Mouse (Mus musculus) forebrain, postnatal 0 days (tissue): ENCODE results near the gene Uhmk1. TPM values are rescaled to one million over a fixed set of nuclear protein-coding genes. Genes with fewer than 3 reads are reported as not detected.
A peak's percentile ranks its signal among the peaks of the same experiment; 100 is the strongest.

Experiments used
- ATAC-seq: fragments of 200-750 bp; cut with Nextera tagmentation; 2 replicates; pipeline ENCODE4 v1.8.0; 2017; ENCODE audit warnings: mild to moderate bottlenecking, moderate library complexity
- DNase-seq: peaks from one replicate; pipeline ENCODE4 v3.0.0-alpha.2; 2015
- H3K27ac ChIP-seq: fragments of 300-500 bp; sonication (generic); 2 replicates; pipeline ENCODE4 v1.5.1; 2014; ENCODE audit warnings: low read depth, mild to moderate bottlenecking, antibody characterized with exemption, low read length, moderate library complexity, mixed read lengths
- H3K27me3 ChIP-seq: fragments of 300-500 bp; sonication (generic); 2 replicates; pipeline ENCODE4 v1.6.1; 2014; ENCODE audit warnings: mild to moderate bottlenecking, low read length, mixed read lengths; ENCODE audit not compliant: insufficient read depth
- H3K36me3 ChIP-seq: fragments of 300-500 bp; sonication (generic); 2 replicates; pipeline ENCODE4 v1.6.1; 2014; ENCODE audit warnings: mild to moderate bottlenecking, moderate library complexity; ENCODE audit not compliant: insufficient read depth
- H3K4me1 ChIP-seq: fragments of 300-500 bp; sonication (generic); 2 replicates; pipeline ENCODE4 v1.6.1; 2014; ENCODE audit warnings: antibody characterized with exemption; ENCODE audit not compliant: insufficient read depth
- H3K4me2 ChIP-seq: fragments of 300-500 bp; sonication (generic); 2 replicates; pipeline ENCODE4 v1.6.1; 2014; ENCODE audit warnings: low read depth, mild to moderate bottlenecking, moderate library complexity
- H3K4me3 ChIP-seq: fragments of 300-500 bp; sonication (generic); 2 replicates; pipeline ENCODE4 v1.5.1; 2014; ENCODE audit warnings: low read depth, low read length, mixed read lengths
- H3K9ac ChIP-seq: fragments of 300-500 bp; sonication (generic); 2 replicates; pipeline ENCODE4 v1.6.1; 2014; ENCODE audit warnings: mild to moderate bottlenecking
- H3K9me3 ChIP-seq: fragments of 300-500 bp; sonication (generic); 2 replicates; pipeline ENCODE4 v1.6.1; 2016; ENCODE audit warnings: low read length
- CTCF ChIP-seq: sonication (generic); IDR thresholded peaks from 2 replicates; pipeline ENCODE4 v1.5.1; 2016; ENCODE audit warnings: antibody characterized with exemption, control low read depth, low read depth
- WGBS: fragments of 180-500 bp; shearing (Covaris S2); extraction: QIAGEN DNeasy Blood & Tissue Kit; methylation state at CpG from one replicate; pipeline ENCODE4 v1.1.7; 2014; 5-methylcytosine and 5-hydroxymethylcytosine counted together
- polyA plus RNA-seq: library from polyadenylated mRNA; unstranded; fragments of >200 nt; fragmentation: Nextera tagmentation; extraction: Ambion mirVana; gene quantifications from 2 replicates; pipeline ENCODE4 v1.2.1, GENCODE M21; 2015
- total RNA-seq: library from RNA; depleted of rRNA; stranded (reverse); fragments of >200 nt; gene quantifications from 2 replicates; pipeline ENCODE4 v1.2.3, GENCODE M21; 2014

The Uhmk1 gene
- total and polyA plus RNA-seq, 2 experiments from 2014 or later = 6.8 to 44.1 TPM

GRCm38 (mm10) chr1:170163398-170163943, 51.7 kb downstream of the Uhmk1 start:
- TF ChIP-seq CTCF = no peak
- no peaks in the 10 kb centered on the region for H3K4me1 ChIP-seq
- no peaks in the 10 kb centered on the region for H3K9me3 ChIP-seq
- no peak overlapping the region for H3K4me3 ChIP-seq
- H3K9ac ChIP-seq = no peak overlapping the region
- no peaks in the 10 kb centered on the region for H3K27me3 ChIP-seq
- H3K36me3 ChIP-seq = peaks cover 18% of the 10 kb centered on the region
- DNase-seq (no peak), ATAC-seq (no peak)
- 80% methylated on average over 3 of the region's 3 CpGs for WGBS
- H3K4me2 ChIP-seq = no peak overlapping the region
- H3K27ac ChIP-seq = no peak overlapping the region

GRCm38 (mm10) chr1:170161852-170162251, 53.3 kb downstream of the Uhmk1 start:
- DNase-seq (no peak), ATAC-seq (no peak)
- Histone ChIP-seq H3K4me1 (no peaks in the 10 kb centered on the region), H3K36me3 (peaks cover 27% of the 10 kb centered on the region), H3K4me3 (no peak overlapping the region), H3K27me3 (no peaks in the 10 kb centered on the region), H3K9me3 (no peaks in the 10 kb centered on the region), H3K9ac (no peak overlapping the region), H3K27ac (no peak overlapping the region), H3K4me2 (no peak overlapping the region)
- no peak for TF ChIP-seq CTCF
- WGBS = 86% methylated on average over 6 of the region's 6 CpGs

DNA sequence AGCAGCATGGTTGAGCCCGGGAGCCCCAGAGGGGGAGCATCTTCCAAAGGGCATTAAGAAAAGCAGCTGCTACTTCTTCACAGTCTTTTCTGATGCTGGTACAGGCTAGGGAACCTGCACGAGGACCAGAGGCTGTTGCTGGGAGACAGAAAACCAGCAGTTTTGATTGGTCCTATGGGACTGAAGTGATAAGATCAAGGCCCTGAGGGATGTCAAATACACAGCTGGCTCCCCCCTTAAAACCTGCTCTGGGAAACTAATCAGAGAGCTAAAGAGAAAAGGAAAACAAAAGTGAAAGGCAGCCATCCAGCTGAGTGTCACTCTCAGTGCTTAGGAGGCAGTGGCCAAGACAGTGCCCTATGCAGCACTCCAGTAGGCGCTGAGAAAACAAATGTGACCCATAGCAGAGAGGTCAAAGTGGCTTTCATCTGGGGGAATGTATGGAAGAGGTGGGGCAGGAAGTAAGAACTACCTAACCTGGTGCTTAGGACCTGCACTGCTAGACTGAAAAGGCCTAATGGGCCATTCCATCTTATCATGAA, 54.7 kb downstream of the Uhmk1 start:
- H3K27ac ChIP-seq = no peak overlapping the region
- ATAC-seq = no peak
- no peak overlapping the region for H3K4me3 ChIP-seq
- no peak for DNase-seq
- H3K9me3 ChIP-seq = no peaks in the 10 kb centered on the region
- H3K4me1 ChIP-seq = no peaks in the 10 kb centered on the region
- H3K27me3 ChIP-seq = no peaks in the 10 kb centered on the region
- WGBS = 59% methylated on average over 3 of the region's 3 CpGs
- H3K4me2 ChIP-seq = no peak overlapping the region
- peaks cover 16% of the 10 kb centered on the region for H3K36me3 ChIP-seq
- no peak overlapping the region for H3K9ac ChIP-seq
- TF ChIP-seq CTCF = no peak

- no peak overlapping the region for H3K9ac ChIP-seq
- H3K36me3 ChIP-seq = peaks cover 16% of the 10 kb centered on the region
- no peaks in the 10 kb centered on the region for H3K27me3 ChIP-seq
- WGBS = 87% methylated on average over 2 of the region's 2 CpGs
- no peak overlapping the region for H3K4me3 ChIP-seq
- H3K9me3 ChIP-seq = no peaks in the 10 kb centered on the region
- H3K27ac ChIP-seq = no peak overlapping the region
- no peak for ATAC-seq
- peak; percentile 28; the same call in 1 of the 2 replicates for TF ChIP-seq CTCF
- H3K4me1 ChIP-seq = no peaks in the 10 kb centered on the region
- DNase-seq = no peak
- no peak overlapping the region for H3K4me2 ChIP-seq
Measured at GRCm38 (mm10) chr1:170159707-170160106, 55.5 kb downstream of the Uhmk1 start.

DNA sequence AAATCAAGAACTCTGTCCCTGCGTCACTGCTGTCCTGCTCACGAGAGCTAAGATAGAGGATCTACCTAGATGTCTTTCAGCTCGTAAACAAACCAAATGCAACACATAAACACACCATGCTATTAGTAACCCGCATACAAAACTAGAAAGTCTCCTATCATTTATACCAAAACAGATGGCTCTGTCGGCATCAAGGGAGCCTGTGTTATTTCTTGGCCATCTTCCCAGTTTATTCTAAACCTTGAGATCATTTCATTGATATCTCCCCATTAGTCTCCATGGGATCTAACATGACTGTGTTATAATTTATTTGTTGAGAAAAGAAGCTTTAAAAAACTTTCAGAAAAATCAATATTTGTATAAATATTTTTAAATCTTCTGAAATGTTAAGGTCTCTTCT, 59.4 kb downstream of the Uhmk1 start:
- H3K9ac ChIP-seq = no peak overlapping the region
- peaks cover 12% of the 10 kb centered on the region; the same call in 1 of the 2 replicates for H3K36me3 ChIP-seq
- no peak overlapping the region for H3K27ac ChIP-seq
- DNase-seq (no peak), ATAC-seq (no peak)
- H3K4me2 ChIP-seq = no peak overlapping the region
- H3K9me3 ChIP-seq = no peaks in the 10 kb centered on the region
- no peak for TF ChIP-seq CTCF
- no peak overlapping the region for H3K4me3 ChIP-seq
- WGBS = 49% methylated on average over 5 of the region's 5 CpGs
- H3K27me3 ChIP-seq = no peaks in the 10 kb centered on the region
- no peaks in the 10 kb centered on the region for H3K4me1 ChIP-seq

DNA sequence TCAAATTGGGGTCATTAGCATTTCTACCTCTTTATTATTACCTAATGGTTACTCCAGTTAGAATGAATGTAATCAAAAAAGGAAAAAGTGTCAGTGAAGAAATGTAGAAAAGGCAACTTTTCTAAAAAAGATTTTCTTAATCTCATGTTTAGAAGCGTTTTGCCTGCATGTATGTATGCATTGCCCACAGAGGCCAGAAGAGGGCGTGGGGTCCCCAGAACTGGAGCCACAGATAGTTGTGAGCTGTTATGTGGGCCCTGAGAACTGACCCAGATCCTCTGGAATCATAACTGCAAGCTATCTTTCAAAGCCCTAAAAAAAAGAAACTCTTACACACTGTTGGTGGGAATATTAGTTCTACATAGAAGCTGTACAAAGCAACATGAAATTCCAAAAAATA, 59.9 kb downstream of the Uhmk1 start:
- Histone ChIP-seq H3K36me3 (peaks cover 9% of the 10 kb centered on the region; the same call in 1 of the 2 replicates), H3K9ac (no peak overlapping the region), H3K9me3 (no peaks in the 10 kb centered on the region), H3K4me3 (no peak overlapping the region), H3K27ac (no peak overlapping the region), H3K4me2 (no peak overlapping the region), H3K4me1 (no peaks in the 10 kb centered on the region), H3K27me3 (no peaks in the 10 kb centered on the region)
- ATAC-seq (no peak), DNase-seq (no peak)
- 0 out of 2 replicates have a peak, but pooled peaks have one; percentile 22 for TF ChIP-seq CTCF
- 72% methylated on average over 2 of the region's 2 CpGs for WGBS

DNA sequence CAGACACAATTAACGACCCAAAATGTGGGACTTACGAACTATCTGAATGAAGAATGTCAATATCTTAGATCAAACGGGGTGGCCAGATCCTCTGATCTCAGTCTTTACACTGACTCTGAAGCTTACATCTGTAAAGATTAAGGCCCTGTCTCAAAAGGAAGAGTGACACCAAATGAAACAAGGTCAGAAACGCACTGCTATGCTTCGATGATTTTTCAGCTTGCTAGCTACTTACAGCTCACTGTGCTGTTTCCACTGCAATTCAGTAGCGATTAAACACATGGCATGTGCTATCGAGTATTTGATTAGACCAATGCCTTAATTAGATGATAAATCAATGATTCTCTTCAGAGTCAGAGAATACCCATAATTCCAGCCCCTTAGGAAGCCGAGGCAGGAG, 61.2 kb downstream of the Uhmk1 start:
- H3K36me3 ChIP-seq = peaks cover 18% of the 10 kb centered on the region
- no peak overlapping the region for H3K9ac ChIP-seq
- no peak for ATAC-seq
- H3K4me3 ChIP-seq = no peak overlapping the region
- no peak overlapping the region for H3K27ac ChIP-seq
- no peak overlapping the region for H3K4me2 ChIP-seq
- no peaks in the 10 kb centered on the region for H3K27me3 ChIP-seq
- no peak for TF ChIP-seq CTCF
- DNase-seq = no peak
- no peaks in the 10 kb centered on the region for H3K4me1 ChIP-seq
- 71% methylated on average over 8 of the region's 8 CpGs for WGBS
- no peaks in the 10 kb centered on the region for H3K9me3 ChIP-seq
